Mouse (Mus musculus): ENCODE results near the gene Ncoa1. TPM values are rescaled to one million over a fixed set of nuclear protein-coding genes. Genes with fewer than 3 reads are reported as not detected.

The Ncoa1 gene
- polyA plus RNA-seq, 1 experiment from 2014 or later = 7.1 TPM

DNA sequence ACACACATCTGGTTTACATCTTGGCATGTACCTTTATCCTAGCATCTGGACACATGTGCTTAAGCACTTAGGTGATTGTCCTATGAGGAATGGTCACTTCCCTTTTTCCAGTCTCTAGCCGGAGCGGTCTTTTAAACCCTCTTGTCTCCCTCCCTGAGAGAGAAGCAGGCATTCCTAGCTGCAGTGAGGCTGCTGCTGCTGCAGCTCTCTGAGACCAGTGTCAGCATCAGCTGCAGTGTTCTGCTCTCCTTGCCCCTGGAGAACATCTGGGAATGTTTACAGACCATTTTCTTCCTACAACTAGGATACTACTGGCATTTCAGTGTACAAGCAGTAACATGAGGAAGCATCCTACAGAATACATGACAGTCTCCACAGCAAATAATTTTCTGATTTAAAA is 133.8 kb downstream of the Ncoa1 start:
- H3K4me3 ChIP-seq = no peak overlapping the region
- H3K27ac ChIP-seq (replicated peaks) = no peak overlapping the region
- no peaks in the 10 kb centered on the region for H3K27me3 ChIP-seq
- 76% methylated on average over 2 of the region's 2 CpGs for WGBS
- H3K9me3 ChIP-seq = no peaks in the 10 kb centered on the region
- no peak overlapping the region for H3K4me2 ChIP-seq (replicated peaks)
- no peak overlapping the region for H3K9ac ChIP-seq (replicated peaks)
- H3K36me3 ChIP-seq = no peaks in the 10 kb centered on the region
- no peak for ATAC-seq (ENCODE audit: low FRiP score, low read depth)
- H3K4me1 ChIP-seq = no peaks in the 10 kb centered on the region

DNA sequence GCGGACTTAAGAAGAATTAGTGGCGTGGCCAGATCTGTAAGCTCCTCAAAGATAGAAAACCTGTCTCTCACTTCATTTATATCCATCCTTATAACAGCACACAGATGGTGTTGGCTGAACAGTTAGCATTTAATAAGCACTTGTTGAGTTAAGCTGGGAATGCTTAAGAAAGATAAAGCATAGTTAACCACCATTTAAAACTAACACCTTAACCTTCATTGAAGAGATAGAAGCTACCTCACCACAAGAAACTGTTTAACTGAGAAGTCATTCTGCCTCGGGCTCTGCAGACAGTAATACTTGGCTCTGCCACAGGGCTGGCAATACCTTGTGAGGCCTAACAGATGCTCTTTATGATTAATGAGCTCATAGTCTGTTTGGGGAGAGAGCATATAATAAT is 134.9 kb downstream of the Ncoa1 start:
- Histone ChIP-seq H3K9me3 (no peaks in the 10 kb centered on the region), H3K27ac (replicated peaks) (no peak overlapping the region), H3K4me1 (no peaks in the 10 kb centered on the region), H3K9ac (replicated peaks) (no peak overlapping the region), H3K27me3 (no peaks in the 10 kb centered on the region), H3K36me3 (no peaks in the 10 kb centered on the region), H3K4me3 (no peak overlapping the region), H3K4me2 (replicated peaks) (no peak overlapping the region)
- ATAC-seq (ENCODE audit: low FRiP score, low read depth) = no peak
- 78% methylated on average over 3 of the region's 3 CpGs for WGBS

GRCm38 (mm10) chr12:4340325-4340924 is 136.6 kb downstream of the Ncoa1 start:
- H3K27me3 ChIP-seq = no peaks in the 10 kb centered on the region
- no peak overlapping the region for H3K4me2 ChIP-seq (replicated peaks)
- no peak overlapping the region for H3K9ac ChIP-seq (replicated peaks)
- H3K27ac ChIP-seq (replicated peaks) = no peak overlapping the region
- 69% methylated on average over 3 of the region's 3 CpGs for WGBS
- no peaks in the 10 kb centered on the region for H3K4me1 ChIP-seq
- H3K9me3 ChIP-seq = no peaks in the 10 kb centered on the region
- no peak overlapping the region for H3K4me3 ChIP-seq
- no peaks in the 10 kb centered on the region for H3K36me3 ChIP-seq
- ATAC-seq (ENCODE audit: low FRiP score, low read depth) = no peak

GRCm38 (mm10) chr12:4323604-4324003 is 153.4 kb downstream of the Ncoa1 start:
- no peak overlapping the region for H3K4me3 ChIP-seq
- WGBS = 83% methylated on average over 5 of the region's 5 CpGs
- H3K36me3 ChIP-seq = peaks cover 4% of the 10 kb centered on the region
- H3K4me1 ChIP-seq = no peaks in the 10 kb centered on the region
- H3K27me3 ChIP-seq = no peaks in the 10 kb centered on the region
- H3K4me2 ChIP-seq (replicated peaks) = no peak overlapping the region
- ATAC-seq (ENCODE audit: low FRiP score, low read depth) = no peak
- H3K9me3 ChIP-seq = no peaks in the 10 kb centered on the region
- no peak overlapping the region for H3K27ac ChIP-seq (replicated peaks)
- no peak overlapping the region for H3K9ac ChIP-seq (replicated peaks)

DNA sequence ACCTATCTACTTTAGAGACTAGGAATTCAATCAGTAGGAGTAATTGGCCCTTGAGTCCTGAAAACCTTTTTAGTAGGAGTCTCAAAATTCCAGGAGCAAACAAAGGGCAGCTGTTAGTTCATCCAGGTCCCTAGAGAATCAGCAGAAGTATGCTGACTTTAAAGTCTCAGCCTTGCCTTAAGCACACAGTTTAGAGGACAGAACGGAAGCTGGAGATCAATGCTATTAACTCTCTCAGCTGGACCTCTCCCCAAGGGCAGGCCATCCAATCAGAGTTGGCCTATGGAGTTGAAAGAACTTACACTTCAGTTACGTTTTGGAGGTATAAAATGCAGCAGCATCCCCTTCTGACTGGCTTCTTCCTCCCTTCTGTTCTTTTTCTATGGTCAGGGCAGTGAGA is 154.8 kb downstream of the Ncoa1 start:
- no peak for ATAC-seq (ENCODE audit: low FRiP score, low read depth)
- H3K4me3 ChIP-seq = no peak overlapping the region
- H3K9ac ChIP-seq (replicated peaks) = no peak overlapping the region
- 31% methylated on average over 2 of the region's 2 CpGs for WGBS
- H3K36me3 ChIP-seq = peaks cover 4% of the 10 kb centered on the region
- H3K9me3 ChIP-seq = no peaks in the 10 kb centered on the region
- no peaks in the 10 kb centered on the region for H3K4me1 ChIP-seq
- H3K27me3 ChIP-seq = no peaks in the 10 kb centered on the region
- no peak overlapping the region for H3K27ac ChIP-seq (replicated peaks)
- H3K4me2 ChIP-seq (replicated peaks) = no peak overlapping the region

DNA sequence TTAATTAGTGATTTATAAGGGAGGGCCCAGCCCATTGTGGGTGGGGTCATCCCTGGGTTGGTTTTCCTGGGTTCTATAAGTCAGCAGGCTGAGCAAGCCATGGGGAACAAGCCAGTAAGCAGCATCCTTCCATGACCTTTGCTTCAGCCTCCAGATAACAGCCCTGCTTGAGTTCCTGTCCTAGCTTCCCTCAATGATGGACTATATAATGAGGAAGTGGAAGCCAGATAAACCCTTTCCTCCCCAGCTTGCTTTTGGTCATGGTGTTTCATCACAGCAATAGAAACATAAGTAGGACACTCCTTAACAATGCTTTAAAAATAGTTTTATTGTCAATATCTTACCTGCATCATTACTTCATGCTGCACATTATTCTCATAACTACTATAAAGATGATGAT is 163.2 kb downstream of the Ncoa1 start:
- Histone ChIP-seq H3K4me1 (no peaks in the 10 kb centered on the region), H3K9me3 (no peaks in the 10 kb centered on the region), H3K9ac (replicated peaks) (no peak overlapping the region), H3K36me3 (0 out of 2 replicates have a peak, but pooled peaks cover 16% of the 10 kb centered on the region), H3K27ac (replicated peaks) (no peak overlapping the region), H3K27me3 (no peaks in the 10 kb centered on the region), H3K4me3 (no peak overlapping the region), H3K4me2 (replicated peaks) (no peak overlapping the region)
- ATAC-seq (ENCODE audit: low FRiP score, low read depth) = no peak

DNA sequence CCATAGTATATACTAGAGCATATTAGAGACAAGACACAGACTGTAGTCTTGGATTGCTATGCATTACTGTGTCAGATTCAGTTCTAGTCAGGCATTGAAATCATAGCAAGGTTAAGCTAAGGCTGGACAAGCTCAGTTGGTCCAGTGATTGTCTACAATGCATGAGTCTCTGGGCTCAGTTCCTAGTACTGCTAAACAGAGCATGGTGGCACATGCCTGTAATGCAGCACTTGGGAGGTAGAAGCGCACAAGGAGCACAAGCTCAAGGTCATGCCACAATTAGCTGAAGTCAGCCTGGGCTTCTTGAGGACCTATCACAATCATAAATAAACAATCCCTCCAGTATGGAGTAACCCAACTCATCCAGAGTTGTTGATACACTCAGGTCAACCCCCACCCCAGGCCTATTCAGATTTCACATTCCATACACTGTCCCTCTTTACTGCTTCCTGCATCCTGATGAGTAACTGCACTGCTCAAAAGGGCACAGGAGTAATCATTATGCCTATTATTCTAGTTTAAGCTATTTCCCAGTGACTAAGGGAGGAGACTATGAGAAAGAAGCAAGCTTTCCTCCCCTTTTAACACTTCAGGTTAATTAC is 170.2 kb downstream of the Ncoa1 start:
- no peak for ATAC-seq (ENCODE audit: low FRiP score, low read depth)
- no peak overlapping the region for H3K27ac ChIP-seq (replicated peaks)
- no peak overlapping the region for H3K4me3 ChIP-seq
- H3K9me3 ChIP-seq = no peaks in the 10 kb centered on the region
- no peaks in the 10 kb centered on the region; the same call in 1 of the 2 replicates for H3K36me3 ChIP-seq
- H3K4me2 ChIP-seq (replicated peaks) = no peak overlapping the region
- WGBS = 82% methylated on average over 1 of the region's 1 CpGs
- no peak overlapping the region for H3K9ac ChIP-seq (replicated peaks)
- no peaks in the 10 kb centered on the region for H3K4me1 ChIP-seq
- H3K27me3 ChIP-seq = no peaks in the 10 kb centered on the region

DNA sequence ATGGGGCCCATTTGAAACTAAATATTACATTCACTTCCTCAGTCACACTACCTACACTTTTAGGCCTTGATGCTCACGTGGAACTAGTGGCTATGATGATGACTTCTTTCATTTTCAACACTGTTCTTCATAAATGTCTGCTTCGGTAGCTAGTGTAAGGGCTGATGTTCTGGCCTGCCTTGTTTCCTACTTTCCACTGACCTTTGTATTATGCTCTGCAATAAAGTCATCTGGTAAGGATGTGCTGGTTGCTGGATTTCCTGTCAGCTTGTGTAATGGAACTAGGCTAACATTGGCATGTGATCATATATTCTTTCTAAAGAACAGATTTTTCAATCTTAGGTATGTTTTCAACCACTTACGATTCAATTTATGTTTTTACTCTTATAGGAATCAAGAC is 177.7 kb downstream of the Ncoa1 start:
- H3K9ac ChIP-seq (replicated peaks) = no peak overlapping the region
- WGBS = 83% methylated on average over 3 of the region's 3 CpGs
- no peaks in the 10 kb centered on the region for H3K4me1 ChIP-seq
- H3K36me3 ChIP-seq = peaks cover 15% of the 10 kb centered on the region; the same call in 1 of the 2 replicates
- H3K27me3 ChIP-seq = no peaks in the 10 kb centered on the region
- H3K9me3 ChIP-seq = no peaks in the 10 kb centered on the region
- H3K27ac ChIP-seq (replicated peaks) = no peak overlapping the region
- ATAC-seq (ENCODE audit: low FRiP score, low read depth) = no peak
- no peak overlapping the region for H3K4me2 ChIP-seq (replicated peaks)
- no peak overlapping the region for H3K4me3 ChIP-seq

- Histone ChIP-seq H3K27ac (replicated peaks) (no peak overlapping the region), H3K4me1 (no peaks in the 10 kb centered on the region), H3K4me3 (no peak overlapping the region), H3K9me3 (no peaks in the 10 kb centered on the region), H3K9ac (replicated peaks) (no peak overlapping the region), H3K27me3 (no peaks in the 10 kb centered on the region), H3K4me2 (replicated peaks) (no peak overlapping the region), H3K36me3 (peaks cover 15% of the 10 kb centered on the region; the same call in 1 of the 2 replicates)
- WGBS = 92% methylated on average over 4 of the region's 4 CpGs
- ATAC-seq (ENCODE audit: low FRiP score, low read depth) = no peak
Measured at GRCm38 (mm10) chr12:4298626-4299025, 178.4 kb downstream of the Ncoa1 start.

DNA sequence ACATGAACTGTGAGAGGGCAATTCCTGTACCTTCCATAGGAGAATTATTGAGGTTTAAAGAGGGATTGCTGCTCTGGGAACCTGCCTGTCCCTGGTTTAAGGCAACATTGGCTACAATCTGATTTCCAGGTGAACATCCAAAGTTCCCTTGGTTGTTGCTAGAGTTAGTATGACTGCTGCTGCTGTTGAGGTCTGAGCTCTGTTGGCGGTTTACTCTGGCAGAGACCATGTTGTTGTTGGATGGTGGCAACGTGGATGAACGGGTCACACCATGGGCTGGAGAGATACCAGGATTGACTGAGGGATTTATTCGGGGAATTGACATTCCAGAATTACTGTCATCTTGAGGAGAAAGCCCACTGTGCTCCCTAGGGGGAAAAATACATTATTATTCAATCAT is 181.1 kb downstream of the Ncoa1 start:
- H3K4me3 ChIP-seq = no peak overlapping the region
- 90% methylated on average over 4 of the region's 4 CpGs for WGBS
- no peak overlapping the region for H3K9ac ChIP-seq (replicated peaks)
- H3K27ac ChIP-seq (replicated peaks) = no peak overlapping the region
- no peak for ATAC-seq (ENCODE audit: low FRiP score, low read depth)
- no peaks in the 10 kb centered on the region for H3K4me1 ChIP-seq
- H3K4me2 ChIP-seq (replicated peaks) = no peak overlapping the region
- H3K36me3 ChIP-seq = peaks cover 15% of the 10 kb centered on the region; the same call in 1 of the 2 replicates
- no peaks in the 10 kb centered on the region for H3K9me3 ChIP-seq
- H3K27me3 ChIP-seq = no peaks in the 10 kb centered on the region

- no peak overlapping the region for H3K4me3 ChIP-seq
- 72% methylated on average over 8 of the region's 8 CpGs for WGBS
- ATAC-seq (ENCODE audit: low FRiP score, low read depth) = no peak
- H3K9me3 ChIP-seq = no peaks in the 10 kb centered on the region
- H3K4me1 ChIP-seq = no peaks in the 10 kb centered on the region
- peaks cover 15% of the 10 kb centered on the region; the same call in 1 of the 2 replicates for H3K36me3 ChIP-seq
- H3K4me2 ChIP-seq (replicated peaks) = no peak overlapping the region
- no peak overlapping the region for H3K9ac ChIP-seq (replicated peaks)
- H3K27me3 ChIP-seq = no peaks in the 10 kb centered on the region
- no peak overlapping the region for H3K27ac ChIP-seq (replicated peaks)
Measured at GRCm38 (mm10) chr12:4295281-4295680, 181.7 kb downstream of the Ncoa1 start.

GRCm38 (mm10) chr12:4293813-4294212 is 183.2 kb downstream of the Ncoa1 start:
- 92% methylated on average over 6 of the region's 6 CpGs for WGBS
- H3K27ac ChIP-seq (replicated peaks) = no peak overlapping the region
- peaks cover 20% of the 10 kb centered on the region; the same call in 1 of the 2 replicates for H3K36me3 ChIP-seq
- H3K4me3 ChIP-seq = no peak overlapping the region
- no peaks in the 10 kb centered on the region for H3K4me1 ChIP-seq
- H3K9me3 ChIP-seq = no peaks in the 10 kb centered on the region
- H3K27me3 ChIP-seq = no peaks in the 10 kb centered on the region
- H3K9ac ChIP-seq (replicated peaks) = no peak overlapping the region
- H3K4me2 ChIP-seq (replicated peaks) = no peak overlapping the region
- ATAC-seq (ENCODE audit: low FRiP score, low read depth) = no peak

- Histone ChIP-seq H3K9ac (replicated peaks) (no peak overlapping the region), H3K4me1 (no peaks in the 10 kb centered on the region), H3K27ac (replicated peaks) (no peak overlapping the region), H3K36me3 (0 out of 2 replicates have a peak, but pooled peaks cover 4% of the 10 kb centered on the region), H3K4me2 (replicated peaks) (no peak overlapping the region), H3K9me3 (no peaks in the 10 kb centered on the region), H3K27me3 (no peaks in the 10 kb centered on the region), H3K4me3 (no peak overlapping the region)
- no peak for ATAC-seq (ENCODE audit: low FRiP score, low read depth)
- 22% methylated on average over 3 of the region's 3 CpGs for WGBS
Measured at GRCm38 (mm10) chr12:4285186-4285585, 191.8 kb downstream of the Ncoa1 start.

Measured in midbrain, embryonic 12.5 days (tissue).